Mouse (Mus musculus) mouse trophoblast stem cell (cell line): ENCODE measurements around the gene Stum.

ENCODE experiments used
- in situ Hi-C, 2 experiments: fragments of 300-500 bp; cut with MseI, MboI; formaldehyde crosslinking; loops; 2 replicates in 1 of 2; 3 replicates in 1 of 2; pipeline ENCODE4 v1.15.1; 2025

Stum gene

GRCm38 (mm10) chr1:180388481-180388880 is 94.8 kb downstream of the Stum start:
- in situ Hi-C loops = no loop called here

DNA sequence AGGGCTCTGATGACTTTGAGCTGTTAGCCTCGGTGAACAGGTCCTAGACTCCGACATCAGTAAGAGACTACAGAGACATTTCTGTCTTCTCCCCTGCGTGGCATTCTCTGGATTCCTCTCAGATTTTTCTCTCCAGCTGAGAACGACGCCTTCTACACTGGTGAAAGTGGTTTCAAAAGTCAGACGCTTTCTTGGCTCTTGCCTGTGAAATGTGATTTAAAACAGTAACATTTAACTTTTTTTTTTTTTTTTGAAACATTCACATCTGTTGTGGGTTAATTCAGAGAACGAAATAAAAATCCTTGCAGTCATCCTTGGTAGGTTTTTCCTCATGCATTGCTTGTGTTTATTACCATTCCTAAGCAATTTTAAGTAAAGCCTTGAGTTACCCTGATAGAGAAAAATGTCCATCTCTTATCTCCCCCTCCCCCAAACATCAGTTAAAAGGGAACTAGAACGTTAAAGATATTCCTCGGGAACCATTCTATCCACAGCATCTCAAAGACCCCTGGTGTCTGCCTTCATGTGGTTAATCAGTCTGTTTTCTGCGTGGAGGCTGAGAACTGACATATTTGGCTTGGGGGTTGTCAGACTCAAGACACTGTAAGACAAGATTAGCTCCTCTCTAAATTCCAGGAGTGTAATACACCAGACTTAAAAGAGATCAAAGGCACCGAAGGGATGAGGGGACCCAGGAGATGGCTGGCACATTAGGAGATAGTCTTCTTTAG is 95.4 kb downstream of the Stum start:
- in situ Hi-C loops = no loop called here

DNA sequence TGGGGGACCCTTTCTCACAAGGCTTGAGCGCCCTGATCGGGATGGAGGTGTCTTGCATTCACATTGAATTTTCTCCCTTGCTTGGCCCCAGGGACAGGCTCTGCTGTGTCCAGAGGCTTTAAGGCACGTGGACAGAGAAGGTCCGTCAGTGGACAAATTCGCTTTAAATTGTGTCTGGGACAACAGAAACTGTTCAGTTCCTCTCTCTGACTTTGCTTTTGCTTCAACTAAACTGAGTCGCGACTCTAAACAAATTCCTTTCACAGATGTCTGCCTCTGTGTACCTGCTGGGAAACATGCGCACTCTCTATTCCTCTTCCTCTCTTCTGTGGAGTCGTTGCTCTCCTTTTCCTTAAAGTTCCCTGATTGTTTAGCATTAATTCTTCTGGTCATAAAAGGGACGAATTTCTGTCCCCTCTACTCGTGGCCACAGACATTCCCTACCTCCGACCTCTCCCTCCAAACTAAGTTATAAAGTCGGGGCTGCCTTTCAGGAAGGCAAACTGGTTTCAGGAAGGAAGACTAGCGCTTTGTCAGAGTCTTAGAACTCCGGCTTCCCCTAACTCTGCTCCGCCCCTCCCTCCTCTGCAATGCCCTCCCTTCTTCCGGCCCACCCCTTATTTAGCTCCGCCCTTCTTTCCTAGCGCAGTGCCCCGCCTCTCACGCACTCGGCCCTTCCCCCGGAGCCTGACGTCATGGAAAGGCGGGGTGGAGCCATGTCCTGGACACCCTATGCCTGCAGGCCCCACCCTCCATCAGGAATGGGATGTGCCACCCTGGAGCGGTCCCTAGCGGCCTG is 96.2 kb downstream of the Stum start:
- in situ Hi-C loops = no loop called here

GRCm38 (mm10) chr1:180385308-180385707 is 98.0 kb downstream of the Stum start:
- in situ Hi-C loops = no loop called here

DNA sequence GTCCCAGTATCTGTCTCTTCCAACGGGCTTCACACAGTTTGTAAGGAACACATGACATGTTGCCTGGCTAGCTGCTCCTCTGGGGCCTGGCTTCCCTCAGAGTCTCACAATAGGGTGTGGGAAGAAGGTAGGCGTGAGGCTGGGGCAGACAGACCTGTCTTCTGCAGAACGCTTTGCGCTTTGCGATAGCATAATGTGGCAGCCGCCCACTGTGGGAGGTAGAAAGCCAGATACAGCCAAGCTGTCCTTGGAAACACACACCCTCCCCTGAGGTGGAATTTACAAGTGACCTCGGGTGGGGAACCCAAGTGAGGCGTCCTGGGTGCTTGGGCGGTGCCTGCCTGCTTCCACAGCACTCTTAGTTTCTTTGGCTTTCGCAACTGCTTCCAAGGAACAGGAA is 98.8 kb downstream of the Stum start:
- in situ Hi-C loops = no loop called here

DNA sequence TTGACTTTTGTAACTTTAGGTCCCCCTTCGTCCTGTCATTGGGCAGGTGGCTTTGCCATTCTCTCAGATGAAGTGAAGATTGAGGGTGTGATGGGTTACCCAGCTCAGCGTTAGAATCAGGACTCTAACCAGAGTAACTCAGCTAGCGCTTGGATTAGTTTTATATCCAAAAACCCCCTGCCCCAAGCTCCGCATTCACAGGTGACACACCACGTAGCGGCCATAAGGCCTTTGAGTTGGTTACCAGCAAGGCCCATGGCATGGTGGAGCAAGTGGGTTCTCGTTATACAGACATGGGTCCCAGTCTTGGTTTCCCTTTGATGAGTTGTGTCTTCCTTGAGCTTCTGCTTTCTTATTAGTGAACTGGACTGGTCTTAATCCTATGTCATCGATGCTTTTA is 99.4 kb downstream of the Stum start:
- in situ Hi-C loops = no loop called here
